Mouse (Mus musculus) spleen, postnatal 36 days (tissue): Measurements from ENCODE around the gene Ovch2.
"Not testable (repeated sequence)": the region's sequence is repeated elsewhere in the genome, so short reads cannot be mapped to it uniquely, and the experiment has no call there.

Experiments
- DNase-seq, 2 experiments: peaks; one replicate each; pipeline ENCODE4 v3.0.0; 2022; ENCODE audit warnings: low spot score in 2 of 2, mixed read lengths in 1 of 2

Ovch2 gene

DNA sequence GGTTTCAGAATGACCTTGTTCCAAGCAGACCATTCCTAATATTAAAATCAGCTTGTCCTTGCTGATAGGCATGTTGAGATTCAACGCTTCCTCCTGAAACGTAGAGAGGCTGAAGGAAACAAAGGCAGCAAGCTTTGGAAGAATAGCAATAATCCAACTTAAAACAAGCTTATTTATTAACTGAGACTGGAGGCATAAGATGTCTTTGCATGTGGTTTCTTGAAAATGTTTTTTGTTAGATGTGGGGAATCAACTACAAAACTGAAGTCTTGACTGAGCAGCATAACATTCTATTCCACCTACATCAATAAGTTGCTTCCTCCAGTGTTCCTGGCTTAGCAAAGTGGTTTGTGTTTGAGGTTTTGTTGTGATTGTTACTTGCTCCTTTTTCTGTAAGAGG lies at the start of gene Ovch2:
Gene Ovch2 (minus strand): TSS at position 101 of the 400 bp plus-strand sequence.
- DNase-seq: no peak

DNA sequence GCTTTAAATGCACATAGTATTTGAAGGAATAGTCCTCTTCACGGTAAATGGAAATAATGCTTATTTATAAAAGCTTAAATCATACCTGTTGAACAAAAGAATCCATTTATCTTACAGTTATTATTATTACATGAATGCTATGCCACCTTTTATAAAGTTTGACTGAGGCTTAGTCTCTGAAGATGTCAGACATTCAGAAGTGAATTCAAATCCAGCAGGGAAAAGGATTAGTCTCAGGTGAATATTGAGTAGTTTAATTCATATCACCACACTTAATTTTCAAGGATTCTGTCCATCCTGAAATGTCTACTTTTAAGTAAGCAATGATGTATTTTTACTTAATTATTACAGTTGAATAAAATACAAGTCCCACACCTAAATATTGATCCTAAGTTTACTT lies 46.4 kb upstream of the Ovch2 start, which contains the start of gene Olfr470:
Gene Olfr470 (minus strand): TSS at position 101 of the 400 bp plus-strand sequence.
- not testable (repeated sequence) for DNase-seq

DNA sequence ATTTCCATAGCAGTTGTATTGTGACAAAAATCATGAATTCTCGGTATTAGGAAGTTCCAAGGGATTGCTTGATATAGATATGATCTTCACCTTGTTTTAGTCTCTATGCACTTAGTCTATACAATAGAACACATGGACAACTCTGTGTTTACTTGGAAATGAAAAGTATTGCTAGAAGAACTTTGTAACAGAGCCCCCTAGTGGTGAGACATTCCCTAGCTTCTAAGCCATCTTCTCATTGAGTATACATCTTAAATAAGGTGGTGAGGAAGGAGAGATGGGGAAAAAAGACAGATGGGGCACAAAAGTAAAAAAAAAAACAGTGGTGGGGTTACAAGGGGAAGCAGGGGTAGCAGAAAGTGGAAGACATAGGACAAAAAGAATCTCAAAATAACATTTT lies 40.7 kb upstream of the Ovch2 start:
- no peak for DNase-seq

- DNase-seq: not testable (repeated sequence)
Measured at GRCm38 (mm10) chr7:107825441-107825840, 24.4 kb upstream of the Ovch2 start, which contains the start of gene Olfr469. Gene Olfr469 (minus strand): TSS chr7:107825541.

DNA sequence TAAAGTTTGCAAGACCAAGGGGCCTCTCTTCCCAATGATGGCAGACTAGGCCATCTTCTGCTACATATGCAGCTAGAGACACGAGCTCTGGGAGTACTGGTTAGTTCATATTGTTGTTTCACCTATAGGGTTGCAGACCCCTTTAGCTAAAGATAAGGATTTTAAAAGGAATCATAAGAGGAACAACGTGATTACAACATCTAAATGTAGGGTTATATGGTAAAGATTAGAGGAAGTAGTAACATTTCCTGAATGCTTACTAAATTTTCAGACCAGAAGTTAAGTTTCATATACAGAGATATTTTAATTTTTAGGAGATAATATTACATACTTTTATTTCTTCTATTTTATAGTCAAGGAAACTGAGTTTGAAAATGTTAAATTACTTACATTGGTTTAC lies 22.9 kb upstream of the Ovch2 start:
- not testable (repeated sequence) for DNase-seq

GRCm38 (mm10) chr7:107819442-107819841 lies 18.4 kb upstream of the Ovch2 start:
- DNase-seq: no peak

DNA sequence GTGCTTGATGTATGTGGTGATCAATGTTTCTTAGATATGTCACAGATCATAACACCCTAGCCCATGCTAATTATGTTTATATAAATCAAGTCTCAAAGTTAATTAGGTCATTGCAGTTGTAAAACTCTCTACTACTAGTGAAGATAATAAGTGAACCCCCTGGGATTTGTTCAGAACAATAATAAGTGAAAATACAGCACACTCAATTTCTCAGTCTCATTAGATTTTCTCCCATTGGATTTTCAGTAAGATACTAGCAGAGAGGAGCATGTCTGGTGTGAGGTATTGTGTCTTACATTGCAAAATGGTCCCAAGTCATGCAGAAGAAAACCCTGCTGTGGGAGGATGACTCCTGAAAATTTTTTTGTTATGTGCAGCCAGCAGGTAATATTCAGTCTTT lies 11.0 kb upstream of the Ovch2 start, which contains the start of gene Olfr467:
Gene Olfr467 (plus strand): TSS at position 301 of the 400 bp plus-strand sequence.
- no peak for DNase-seq

DNA sequence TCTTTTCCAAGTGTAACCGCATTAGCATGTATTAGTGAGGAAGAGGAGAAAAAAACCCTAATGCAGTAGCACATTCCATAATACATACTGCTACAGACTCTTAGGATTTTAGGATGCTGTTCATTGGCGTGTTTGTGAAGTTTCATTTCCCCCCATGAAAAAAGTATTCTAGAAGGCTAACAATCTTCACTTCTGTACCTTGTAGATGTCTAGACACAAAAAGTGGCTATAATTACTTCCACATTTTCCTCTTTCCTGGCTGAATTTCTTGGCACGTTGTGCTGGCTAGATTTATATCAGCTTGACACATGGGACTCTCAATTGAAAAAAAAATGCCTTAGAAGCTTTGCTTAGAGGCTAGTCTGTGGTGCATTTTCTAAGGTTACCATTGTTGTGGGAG lies 1.1 kb upstream of the Ovch2 start:
- DNase-seq: no peak

GRCm38 (mm10) chr7:107796500-107796899 lies 4.5 kb downstream of the Ovch2 start:
- no peak for DNase-seq

- DNase-seq: no peak
Measured at GRCm38 (mm10) chr7:107787977-107788620, 12.9 kb downstream of the Ovch2 start.

DNA sequence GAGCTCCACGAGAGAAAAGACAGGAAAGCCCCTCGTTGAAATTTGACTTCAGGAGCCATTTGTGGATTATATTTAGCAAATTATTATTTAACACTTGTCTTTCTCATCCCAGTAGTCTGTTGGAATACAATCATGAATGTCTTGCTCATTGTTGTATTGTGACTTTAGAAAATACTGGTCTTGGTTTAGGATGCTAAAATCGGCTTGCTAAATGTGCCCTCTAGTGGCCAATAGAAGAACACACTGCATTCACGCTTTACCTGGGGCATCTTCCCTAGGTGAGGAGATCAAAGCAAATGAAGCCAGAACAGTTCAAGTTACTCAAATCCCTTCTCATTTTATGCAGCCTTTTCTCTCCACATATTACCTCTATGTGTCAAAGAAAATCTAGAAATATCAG lies 21.4 kb downstream of the Ovch2 start:
- no peak for DNase-seq

DNA sequence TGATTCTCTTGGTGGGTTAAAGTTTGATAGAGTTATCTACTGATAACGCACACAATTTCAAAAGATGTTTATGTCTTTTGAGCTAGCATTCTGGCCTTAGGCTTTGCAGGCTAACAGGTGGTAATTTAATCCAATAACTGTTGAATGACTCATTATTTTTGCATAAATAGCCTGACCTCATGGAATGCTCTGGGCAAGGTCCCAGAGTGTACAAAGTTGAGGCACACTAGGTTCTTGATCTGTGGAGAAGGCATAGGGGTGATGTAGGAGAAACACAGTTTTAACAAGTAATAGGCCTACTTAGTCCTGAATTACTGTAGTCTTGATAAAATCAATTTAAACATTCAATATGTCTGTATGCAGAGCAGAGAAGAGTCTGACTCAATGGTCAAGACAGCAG lies 22.8 kb downstream of the Ovch2 start:
- no peak for DNase-seq

DNA sequence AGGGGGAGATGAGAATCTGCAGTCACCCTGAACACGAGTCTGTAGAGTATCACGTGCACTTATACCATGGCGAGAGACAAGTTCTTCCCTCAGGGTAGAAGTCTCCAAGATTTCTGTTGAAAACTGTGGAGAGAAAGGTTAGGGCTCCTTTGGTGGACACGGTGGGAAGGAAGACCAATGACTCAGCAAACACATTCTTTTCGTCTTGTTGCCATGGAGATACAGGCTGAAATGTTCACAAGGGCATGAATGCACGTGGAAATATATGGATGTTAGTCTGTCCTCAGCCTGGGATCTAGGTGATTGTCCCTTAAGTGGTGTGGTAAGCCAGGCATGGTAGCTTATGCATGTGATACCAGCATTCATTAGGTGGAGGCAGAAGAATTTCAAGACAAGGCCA lies 30.2 kb downstream of the Ovch2 start:
- DNase-seq: no peak

- no peak for DNase-seq
Measured at GRCm38 (mm10) chr7:107757308-107758151, 43.5 kb downstream of the Ovch2 start, which contains the start of gene Cyb5r2. Gene Cyb5r2 (minus strand): TSS chr7:107758032.

DNA sequence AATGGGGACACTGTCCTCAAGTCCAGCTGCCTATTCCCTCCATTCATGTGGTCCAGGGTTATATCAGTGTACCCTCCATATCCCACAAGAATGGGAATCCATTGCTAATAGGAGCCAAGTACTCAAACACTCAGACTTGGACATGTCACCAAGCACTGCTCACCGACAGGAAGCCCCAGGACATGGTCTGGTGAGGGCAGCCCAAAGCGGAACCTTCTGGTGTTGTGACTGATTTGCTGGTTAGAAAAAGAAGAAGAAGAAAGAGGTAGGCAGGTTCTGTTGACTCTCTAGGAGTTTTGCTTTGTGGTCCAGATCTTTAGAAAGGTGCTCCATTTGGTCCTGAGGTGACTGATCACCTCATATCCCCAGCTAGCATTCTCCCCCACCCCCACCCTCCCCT lies 44.3 kb downstream of the Ovch2 start:
- no peak for DNase-seq

DNA sequence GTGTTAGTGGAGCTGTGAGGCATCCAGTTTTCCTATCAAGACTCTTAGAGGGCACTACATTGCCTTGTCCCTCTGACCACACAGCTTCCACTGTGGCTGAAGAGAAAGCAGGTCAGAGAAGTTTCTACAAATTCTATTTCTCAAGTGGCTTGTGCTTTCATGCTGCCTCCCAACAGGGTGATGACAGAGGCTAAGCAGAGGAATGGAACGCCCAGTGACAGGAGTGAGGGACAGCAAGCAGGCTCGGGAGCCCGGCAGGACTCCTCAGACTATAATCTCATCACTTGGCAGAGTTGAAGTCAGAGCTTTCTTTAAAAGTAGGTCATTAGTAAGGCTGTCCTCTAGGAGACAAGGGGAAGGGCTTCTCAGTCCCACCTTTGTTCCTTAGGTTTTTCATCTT lies 45.1 kb downstream of the Ovch2 start:
- no peak for DNase-seq

DNA sequence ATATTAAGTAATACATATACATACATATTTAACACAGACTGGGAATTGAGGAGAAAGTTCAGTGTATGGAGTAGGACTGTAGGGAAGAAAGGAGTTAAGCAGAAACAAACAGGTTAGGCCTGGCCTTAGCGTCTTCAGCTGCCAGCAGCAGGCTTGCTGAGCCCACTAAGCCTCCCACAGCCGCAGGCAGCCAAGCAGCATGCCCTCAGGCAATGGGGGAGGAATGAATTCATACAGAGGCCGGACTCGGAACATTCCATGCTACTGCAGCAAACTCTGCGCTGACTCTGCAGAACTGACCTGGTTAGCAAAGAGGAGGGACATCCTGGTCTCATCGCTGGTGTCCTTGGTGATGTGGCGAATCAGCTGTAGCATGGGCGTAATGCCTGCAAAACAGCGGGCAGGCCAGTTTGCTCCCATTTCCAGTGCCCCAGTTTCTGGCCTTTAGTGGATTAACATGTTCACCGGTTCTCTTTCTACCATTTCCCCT lies 48.9 kb downstream of the Ovch2 start:
- DNase-seq: no peak

DNA sequence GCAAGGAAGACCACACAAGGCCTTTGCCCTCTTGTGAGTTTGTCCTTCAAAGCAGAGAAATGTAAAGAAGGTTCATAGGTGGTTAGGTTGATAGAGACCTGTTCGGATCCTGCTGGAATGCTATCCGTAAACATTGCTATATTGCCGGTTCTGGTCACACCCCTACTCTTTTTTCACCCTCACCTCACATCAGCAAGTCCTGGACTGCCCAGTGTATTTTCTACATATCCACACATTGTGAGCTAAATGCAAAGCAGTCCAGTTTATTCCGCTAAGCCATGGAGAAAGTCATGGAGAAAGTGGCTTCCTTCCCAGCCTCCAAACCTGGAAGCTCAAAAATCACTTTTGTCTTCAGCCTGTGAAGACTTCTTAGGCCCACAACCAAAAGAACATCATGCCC lies 51.3 kb downstream of the Ovch2 start:
- DNase-seq: no peak

- DNase-seq: no peak
Measured at GRCm38 (mm10) chr7:107749270-107749669, 51.7 kb downstream of the Ovch2 start.

DNA sequence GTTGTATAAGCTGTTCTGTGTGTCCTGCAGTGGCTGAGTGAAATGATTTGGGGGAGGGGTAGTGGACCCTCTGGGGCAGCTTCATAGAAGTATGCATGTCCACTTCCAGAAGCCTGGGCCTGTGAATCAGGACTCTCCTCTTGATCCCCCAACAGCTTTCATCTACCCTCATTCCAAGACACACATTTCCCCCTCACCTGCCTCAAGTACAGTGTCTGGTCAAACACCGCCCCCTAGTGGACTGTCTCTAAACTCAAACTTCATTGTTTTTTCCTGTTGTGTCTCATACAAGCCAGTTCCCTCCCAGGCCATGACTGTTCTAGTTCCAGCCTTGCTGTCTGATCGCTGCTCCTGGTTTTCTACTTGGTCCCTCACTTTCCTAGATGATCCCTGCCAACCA lies 53.1 kb downstream of the Ovch2 start:
- peak; percentile 32 to 45 for DNase-seq

GRCm38 (mm10) chr7:107747476-107747875 lies 53.5 kb downstream of the Ovch2 start:
- DNase-seq: no peak

GRCm38 (mm10) chr7:107746036-107746435 lies 55.0 kb downstream of the Ovch2 start:
- peak; percentile 37 to 39 for DNase-seq

DNA sequence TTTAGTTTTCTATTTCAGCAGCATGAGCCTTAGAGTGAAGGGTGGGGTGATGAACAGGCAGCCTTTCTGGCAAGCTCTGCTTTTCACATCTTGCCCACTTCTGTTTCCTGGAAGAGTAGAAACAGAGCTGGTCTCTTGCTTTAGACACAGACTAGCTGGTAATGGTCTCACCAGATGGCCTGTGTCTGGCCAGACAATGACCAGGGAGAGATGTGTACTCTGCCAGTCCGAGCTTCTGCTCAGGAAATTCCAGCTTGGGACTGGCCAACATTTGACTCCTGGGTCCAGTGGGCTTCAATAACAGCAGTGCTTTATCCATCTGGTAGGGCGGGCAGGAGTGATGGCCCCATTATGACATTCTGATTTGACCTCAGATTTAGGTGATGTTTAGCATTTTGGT lies 55.9 kb downstream of the Ovch2 start:
- DNase-seq: no peak
